Mouse (Mus musculus) stomach, postnatal 0 days (tissue): ENCODE results near the gene Rpn2. TPM values are rescaled to one million over a fixed set of nuclear protein-coding genes. Genes with fewer than 3 reads are reported as not detected.

Source experiments
- ATAC-seq: fragments of 200-750 bp; cut with Nextera tagmentation; 2 replicates; pipeline ENCODE4 v1.8.0; 2017; ENCODE audit not compliant: low FRiP score, low TSS enrichment
- DNase-seq: peaks from one replicate; pipeline ENCODE4 v3.0.0-alpha.2; 2016; ENCODE audit warnings: low spot score
- H3K27ac ChIP-seq: fragments of 300-500 bp; sonication (generic); replicated peaks from 2 replicates; pipeline ENCODE4 v1.5.1; 2014; ENCODE audit warnings: mild to moderate bottlenecking, control low read depth
- H3K27me3 ChIP-seq: fragments of 300-500 bp; sonication (generic); 2 replicates; pipeline ENCODE4 v1.6.1; 2014; ENCODE audit warnings: low read length; ENCODE audit not compliant: control insufficient read depth, insufficient read depth
- H3K36me3 ChIP-seq: fragments of 300-500 bp; sonication (generic); 2 replicates; pipeline ENCODE4 v1.6.1; 2014; ENCODE audit warnings: low read length, mixed read lengths; ENCODE audit not compliant: control insufficient read depth, insufficient read depth
- H3K4me1 ChIP-seq: fragments of 300-500 bp; sonication (generic); replicated peaks from 2 replicates; pipeline ENCODE4 v1.6.1; 2014; ENCODE audit warnings: antibody characterized with exemption; ENCODE audit not compliant: control insufficient read depth, insufficient read depth
- H3K4me2 ChIP-seq: fragments of 300-500 bp; sonication (generic); replicated peaks from 2 replicates; pipeline ENCODE4 v1.6.1; 2014; ENCODE audit warnings: low read depth, mild to moderate bottlenecking, control low read depth, moderate library complexity
- H3K4me3 ChIP-seq: fragments of 300-500 bp; sonication (generic); 2 replicates; pipeline ENCODE4 v1.5.1; 2014; ENCODE audit warnings: low read depth, low read length, control low read depth
- H3K9ac ChIP-seq: fragments of 300-500 bp; sonication (generic); 2 replicates; pipeline ENCODE4 v1.6.1; 2014; ENCODE audit warnings: mild to moderate bottlenecking, low read length, control low read depth, mixed read lengths
- H3K9me3 ChIP-seq: fragments of 300-500 bp; sonication (generic); 2 replicates; pipeline ENCODE4 v1.6.1; 2016; ENCODE audit warnings: low read length; ENCODE audit not compliant: control insufficient read depth
- CTCF ChIP-seq: IDR thresholded peaks from 2 replicates; pipeline ENCODE4 v1.5.1; 2016; ENCODE audit warnings: antibody characterized with exemption, low read depth, mild to moderate bottlenecking, moderate library complexity
- EP300 ChIP-seq: optimal IDR thresholded peaks from 2 replicates; pipeline ENCODE3; 2016; ENCODE audit warnings: antibody characterized with exemption
- WGBS: fragments of 180-500 bp; shearing (Covaris S2); extraction: QIAGEN DNeasy Blood & Tissue Kit; methylation state at CpG from one replicate; pipeline ENCODE4 v1.1.7; 2014; 5-methylcytosine and 5-hydroxymethylcytosine counted together
- polyA plus RNA-seq: library from polyadenylated mRNA; unstranded; fragments of >200 nt; fragmentation: Nextera tagmentation; extraction: Ambion mirVana; gene quantifications from 2 replicates; pipeline ENCODE4 v1.2.1, GENCODE M21; 2015

The Rpn2 gene
- polyA plus RNA-seq, 1 experiment from 2014 or later, result 192 TPM

GRCm38 (mm10) chr2:157347361-157348159, 68.7 kb downstream of the Rpn2 start, which contains the start of gene Ghrh:
Gene Ghrh, minus strand, starts transcription at chr2:157347506.
- WGBS, result 61% methylated on average over 26 of the region's 26 CpGs
- Histone ChIP-seq H3K4me1 (no peaks in the 10 kb centered on the region), H3K27me3 (no peaks in the 10 kb centered on the region), H3K4me2 (no peak within 1 kb of the TSS), H3K9me3 (no peaks in the 10 kb centered on the region), H3K27ac (peak within 1 kb of the TSS; percentile 86), H3K9ac (peak within 1 kb of the TSS; percentile 23; the same call in 1 of the 2 replicates), H3K36me3 (no peaks in the 10 kb centered on the region), H3K4me3 (no peak within 1 kb of the TSS)
- DNase-seq (no peak), ATAC-seq (peak; percentile 69)
- no peak for TF ChIP-seq CTCF
- no peak for TF ChIP-seq EP300

GRCm38 (mm10) chr2:157349121-157349778, 70.4 kb downstream of the Rpn2 start:
- Histone ChIP-seq H3K4me2 (no peak overlapping the region), H3K27me3 (no peaks in the 10 kb centered on the region), H3K27ac (no peak overlapping the region), H3K4me3 (no peak overlapping the region), H3K9ac (no peak overlapping the region), H3K9me3 (no peaks in the 10 kb centered on the region), H3K4me1 (no peaks in the 10 kb centered on the region), H3K36me3 (no peaks in the 10 kb centered on the region)
- no peak for ATAC-seq
- TF ChIP-seq EP300 (no peak), CTCF (no peak)
- 55% methylated on average over 12 of the region's 12 CpGs for WGBS
- DNase-seq, result no peak

- Histone ChIP-seq H3K36me3 (no peaks in the 10 kb centered on the region), H3K9ac (no peak overlapping the region), H3K4me1 (no peaks in the 10 kb centered on the region), H3K27ac (no peak overlapping the region), H3K4me3 (no peak overlapping the region), H3K27me3 (no peaks in the 10 kb centered on the region), H3K4me2 (no peak overlapping the region), H3K9me3 (no peaks in the 10 kb centered on the region)
- TF ChIP-seq EP300, result no peak
- no peak for TF ChIP-seq CTCF
- whole genome bisulfite sequencing, result 65% methylated on average over 4 of the region's 4 CpGs
- ATAC-seq (no peak), DNase-seq (no peak)
These were observed 74.4 kb downstream of the Rpn2 start for GRCm38 (mm10) chr2:157353183-157353582.

GRCm38 (mm10) chr2:157354106-157354505, 75.3 kb downstream of the Rpn2 start:
- no peaks in the 10 kb centered on the region for H3K36me3 ChIP-seq
- no peak overlapping the region for H3K4me3 ChIP-seq
- no peak overlapping the region for H3K27ac ChIP-seq
- no peak overlapping the region for H3K4me2 ChIP-seq
- ATAC-seq, result no peak
- WGBS, result 52% methylated on average over 3 of the region's 3 CpGs
- no peaks in the 10 kb centered on the region for H3K27me3 ChIP-seq
- H3K4me1 ChIP-seq, result no peaks in the 10 kb centered on the region
- no peak for DNase-seq
- no peak for TF ChIP-seq CTCF
- no peak for TF ChIP-seq EP300
- H3K9me3 ChIP-seq, result no peaks in the 10 kb centered on the region
- no peak overlapping the region for H3K9ac ChIP-seq

GRCm38 (mm10) chr2:157360028-157360427, 81.2 kb downstream of the Rpn2 start:
- H3K4me2 ChIP-seq, result no peak overlapping the region
- TF ChIP-seq EP300, result no peak
- TF ChIP-seq CTCF, result no peak
- no peak overlapping the region for H3K27ac ChIP-seq
- DNase-seq (no peak), ATAC-seq (no peak)
- H3K4me3 ChIP-seq, result no peak overlapping the region
- H3K4me1 ChIP-seq, result no peaks in the 10 kb centered on the region
- no peaks in the 10 kb centered on the region for H3K36me3 ChIP-seq
- no peak overlapping the region for H3K9ac ChIP-seq
- no peaks in the 10 kb centered on the region for H3K9me3 ChIP-seq
- no peaks in the 10 kb centered on the region for H3K27me3 ChIP-seq
- 57% methylated on average over 5 of the region's 5 CpGs for WGBS

- H3K4me2 ChIP-seq, result no peak overlapping the region
- no peaks in the 10 kb centered on the region for H3K27me3 ChIP-seq
- DNase-seq (no peak), ATAC-seq (no peak)
- no peak overlapping the region for H3K4me3 ChIP-seq
- TF ChIP-seq CTCF, result no peak
- TF ChIP-seq EP300, result no peak
- H3K36me3 ChIP-seq, result no peaks in the 10 kb centered on the region
- H3K4me1 ChIP-seq, result no peaks in the 10 kb centered on the region
- 80% methylated on average over 3 of the region's 3 CpGs for WGBS
- no peaks in the 10 kb centered on the region for H3K9me3 ChIP-seq
- H3K9ac ChIP-seq, result no peak overlapping the region
- H3K27ac ChIP-seq, result no peak overlapping the region
These were observed 84.2 kb downstream of the Rpn2 start for GRCm38 (mm10) chr2:157363031-157363430.
